Mouse (Mus musculus): ENCODE data around the gene Etl4. TPM values are rescaled to one million over a fixed set of nuclear protein-coding genes. Genes with fewer than 3 reads are reported as not detected.

The Etl4 gene
- total and polyA plus RNA-seq, 2 experiments from 2014 or later, result 7.6 to 20.6 TPM

- ATAC-seq (ENCODE audit: insufficient read depth, low read depth) (no peak), DNase-seq (ENCODE audit: low spot score) (no peak)
- H3K36me3 ChIP-seq (replicated peaks; ENCODE audit: control insufficient read depth, insufficient read depth, low read length), result no peaks in the 10 kb centered on the region
- peaks cover 7% of the 10 kb centered on the region; the same call in 1 of the 2 replicates for H3K4me1 ChIP-seq (ENCODE audit: control insufficient read depth, insufficient read depth)
- H3K27ac ChIP-seq (ENCODE audit: low read depth), result no peak overlapping the region
- no peak overlapping the region for H3K4me2 ChIP-seq (ENCODE audit: low read depth, low read length)
- TF ChIP-seq CTCF (IDR thresholded peaks at IDR 0.05; ENCODE audit: low read depth), result no peak
- no peak for TF ChIP-seq EP300 (IDR thresholded peaks at IDR 0.05; ENCODE audit: low read depth)
- 59% methylated on average over 9 of the region's 9 CpGs for WGBS
- no peaks in the 10 kb centered on the region for H3K27me3 ChIP-seq (ENCODE audit: control insufficient read depth, insufficient read depth, low read length)
- H3K9me3 ChIP-seq (replicated peaks; ENCODE audit: control insufficient read depth, low read length), result no peaks in the 10 kb centered on the region
- no peak overlapping the region for H3K9ac ChIP-seq (replicated peaks; ENCODE audit: low read depth, low read length)
- no peak overlapping the region for H3K4me3 ChIP-seq (ENCODE audit: low read depth, low read length)
Measured at GRCm38 (mm10) chr2:20654598-20655340, 745.2 kb downstream of the Etl4 start.

- Histone ChIP-seq H3K9me3 (replicated peaks; ENCODE audit: control insufficient read depth, low read length) (no peaks in the 10 kb centered on the region), H3K4me2 (ENCODE audit: low read depth, low read length) (no peak overlapping the region), H3K4me1 (ENCODE audit: control insufficient read depth, insufficient read depth) (0 out of 2 replicates have a peak, but pooled peaks cover 2% of the 10 kb centered on the region), H3K36me3 (replicated peaks; ENCODE audit: control insufficient read depth, insufficient read depth, low read length) (no peaks in the 10 kb centered on the region), H3K4me3 (ENCODE audit: low read depth, low read length) (no peak overlapping the region), H3K27me3 (ENCODE audit: control insufficient read depth, insufficient read depth, low read length) (no peaks in the 10 kb centered on the region), H3K9ac (replicated peaks; ENCODE audit: low read depth, low read length) (no peak overlapping the region), H3K27ac (ENCODE audit: low read depth) (no peak overlapping the region)
- DNase-seq (ENCODE audit: low spot score) (no peak), ATAC-seq (ENCODE audit: insufficient read depth, low read depth) (no peak)
- WGBS, result 49% methylated on average over 2 of the region's 2 CpGs
- TF ChIP-seq CTCF (IDR thresholded peaks at IDR 0.05; ENCODE audit: low read depth), result no peak
Measured at GRCm38 (mm10) chr2:20655341-20655612, 745.7 kb downstream of the Etl4 start.

- Histone ChIP-seq H3K4me3 (ENCODE audit: low read depth, low read length) (no peak overlapping the region), H3K4me2 (ENCODE audit: low read depth, low read length) (no peak overlapping the region), H3K27me3 (ENCODE audit: control insufficient read depth, insufficient read depth, low read length) (no peaks in the 10 kb centered on the region), H3K9me3 (replicated peaks; ENCODE audit: control insufficient read depth, low read length) (no peaks in the 10 kb centered on the region), H3K36me3 (replicated peaks; ENCODE audit: control insufficient read depth, insufficient read depth, low read length) (no peaks in the 10 kb centered on the region), H3K4me1 (ENCODE audit: control insufficient read depth, insufficient read depth) (no peaks in the 10 kb centered on the region), H3K27ac (ENCODE audit: low read depth) (no peak overlapping the region), H3K9ac (replicated peaks; ENCODE audit: low read depth, low read length) (no peak overlapping the region)
- ATAC-seq (ENCODE audit: insufficient read depth, low read depth), result no peak
- WGBS, result 70% methylated on average over 3 of the region's 3 CpGs
- no peak for DNase-seq (ENCODE audit: low spot score)
- TF ChIP-seq CTCF (IDR thresholded peaks at IDR 0.05; ENCODE audit: low read depth) (no peak), EP300 (IDR thresholded peaks at IDR 0.05; ENCODE audit: low read depth) (no peak)
Measured at GRCm38 (mm10) chr2:20657856-20658255, 748.3 kb downstream of the Etl4 start.

GRCm38 (mm10) chr2:20661841-20662240, 752.3 kb downstream of the Etl4 start:
- Histone ChIP-seq H3K36me3 (replicated peaks; ENCODE audit: control insufficient read depth, insufficient read depth, low read length) (no peaks in the 10 kb centered on the region), H3K4me2 (ENCODE audit: low read depth, low read length) (no peak overlapping the region), H3K4me3 (ENCODE audit: low read depth, low read length) (no peak overlapping the region), H3K27ac (ENCODE audit: low read depth) (no peak overlapping the region), H3K9me3 (replicated peaks; ENCODE audit: control insufficient read depth, low read length) (no peaks in the 10 kb centered on the region), H3K4me1 (ENCODE audit: control insufficient read depth, insufficient read depth) (no peaks in the 10 kb centered on the region), H3K27me3 (ENCODE audit: control insufficient read depth, insufficient read depth, low read length) (no peaks in the 10 kb centered on the region), H3K9ac (replicated peaks; ENCODE audit: low read depth, low read length) (no peak overlapping the region)
- DNase-seq (ENCODE audit: low spot score) (no peak), ATAC-seq (ENCODE audit: insufficient read depth, low read depth) (no peak)
- WGBS, result 88% methylated on average over 11 of the region's 11 CpGs
- TF ChIP-seq CTCF (IDR thresholded peaks at IDR 0.05; ENCODE audit: low read depth) (no peak), EP300 (IDR thresholded peaks at IDR 0.05; ENCODE audit: low read depth) (no peak)

- H3K4me3 ChIP-seq (ENCODE audit: low read depth, low read length), result no peak overlapping the region
- no peaks in the 10 kb centered on the region for H3K36me3 ChIP-seq (replicated peaks; ENCODE audit: control insufficient read depth, insufficient read depth, low read length)
- no peak overlapping the region for H3K4me2 ChIP-seq (ENCODE audit: low read depth, low read length)
- no peak overlapping the region for H3K27ac ChIP-seq (ENCODE audit: low read depth)
- H3K9me3 ChIP-seq (replicated peaks; ENCODE audit: control insufficient read depth, low read length), result no peaks in the 10 kb centered on the region
- H3K27me3 ChIP-seq (ENCODE audit: control insufficient read depth, insufficient read depth, low read length), result no peaks in the 10 kb centered on the region
- ATAC-seq (ENCODE audit: insufficient read depth, low read depth), result no peak
- no peaks in the 10 kb centered on the region for H3K4me1 ChIP-seq (ENCODE audit: control insufficient read depth, insufficient read depth)
- TF ChIP-seq CTCF (IDR thresholded peaks at IDR 0.05; ENCODE audit: low read depth) (no peak), EP300 (IDR thresholded peaks at IDR 0.05; ENCODE audit: low read depth) (no peak)
- no peak for DNase-seq (ENCODE audit: low spot score)
- 63% methylated on average over 3 of the region's 3 CpGs for WGBS
- no peak overlapping the region for H3K9ac ChIP-seq (replicated peaks; ENCODE audit: low read depth, low read length)
Measured at GRCm38 (mm10) chr2:20662696-20663095, 753.1 kb downstream of the Etl4 start.

Data from heart, postnatal 0 days (tissue).